Mouse (Mus musculus): ENCODE data around the gene Pdgfra. TPM values are rescaled to one million over a fixed set of nuclear protein-coding genes. Genes with fewer than 3 reads are reported as not detected.
A peak's percentile ranks its signal among the peaks of the same experiment; 100 is the strongest.

The Pdgfra gene
- 148 and 159 TPM in 2 replicates for polyA plus RNA-seq (2016; fragmentation: Nextera tagmentation; extraction: Ambion mirVana)

DNA sequence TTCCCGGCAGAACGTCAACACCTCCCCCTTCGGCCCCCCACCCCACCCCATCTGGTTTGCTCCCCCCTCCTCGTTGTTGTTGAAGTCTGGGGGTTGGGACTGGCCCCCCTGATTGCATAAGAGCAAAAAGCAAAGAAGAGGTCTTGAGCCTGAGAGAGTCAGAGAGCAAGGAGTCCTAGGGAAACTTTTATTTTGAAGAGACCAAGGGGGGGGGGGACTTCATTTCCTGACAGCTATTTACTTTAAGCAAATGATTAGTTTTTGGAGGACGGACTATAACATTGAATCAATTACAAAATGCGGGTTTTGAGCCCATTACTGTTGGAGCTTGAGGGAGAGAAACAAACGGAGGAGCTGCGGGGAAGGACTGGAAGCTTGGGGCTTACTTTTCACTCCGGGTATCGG is at the start of gene Pdgfra:
Gene Pdgfra, plus strand, starts transcription at position 272 of the 405 bp plus-strand sequence.
- H3K4me2 ChIP-seq: peak within 1 kb of the TSS; percentile 64
- H3K27me3 ChIP-seq: peaks cover 8% of the 10 kb centered on the region; the same call in 1 of the 2 replicates
- H3K36me3 ChIP-seq: no peaks in the 10 kb centered on the region
- H3K4me1 ChIP-seq (replicated peaks): peaks cover 28% of the 10 kb centered on the region
- H3K27ac ChIP-seq: peak within 1 kb of the TSS; percentile 100
- H3K9me3 ChIP-seq: no peaks in the 10 kb centered on the region
- H3K4me3 ChIP-seq (replicated peaks): peak within 1 kb of the TSS; percentile 89
- no peak for ATAC-seq (ENCODE audit: insufficient number of reproducible peaks, insufficient read depth, low FRiP score, low TSS enrichment, low read depth)
- WGBS: under 1% methylated on average over 10 of the region's 10 CpGs
- peak within 1 kb of the TSS; percentile 100 for H3K9ac ChIP-seq (replicated peaks)

DNA sequence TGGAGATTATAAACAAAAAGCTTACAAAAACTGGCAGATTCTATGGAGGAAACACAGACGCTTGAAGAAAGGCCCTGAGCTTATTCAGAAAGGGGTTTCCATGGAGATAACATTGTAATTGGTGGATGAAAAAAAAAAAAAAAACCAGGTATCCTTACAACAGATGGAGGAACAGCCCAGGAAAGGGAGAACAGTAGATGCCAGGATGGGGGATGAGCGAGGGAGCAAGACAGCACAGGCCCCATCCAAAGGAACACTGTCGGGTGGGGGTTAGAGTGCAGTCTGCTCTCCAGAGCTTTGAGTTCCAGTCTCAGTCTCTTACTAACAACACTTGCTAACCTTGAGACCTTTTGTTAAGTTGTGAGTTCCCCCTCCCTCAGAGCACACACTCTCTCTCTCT is 45.6 kb upstream of the Pdgfra start:
- no peak overlapping the region for H3K27ac ChIP-seq
- H3K4me3 ChIP-seq (replicated peaks): no peak overlapping the region
- no peak overlapping the region for H3K4me2 ChIP-seq
- no peak for ATAC-seq (ENCODE audit: insufficient number of reproducible peaks, insufficient read depth, low FRiP score, low TSS enrichment, low read depth)
- WGBS: 84% methylated on average over 3 of the region's 3 CpGs
- H3K4me1 ChIP-seq (replicated peaks): no peaks in the 10 kb centered on the region
- H3K27me3 ChIP-seq: no peaks in the 10 kb centered on the region
- no peaks in the 10 kb centered on the region for H3K36me3 ChIP-seq
- no peaks in the 10 kb centered on the region for H3K9me3 ChIP-seq
- no peak overlapping the region for H3K9ac ChIP-seq (replicated peaks)

DNA sequence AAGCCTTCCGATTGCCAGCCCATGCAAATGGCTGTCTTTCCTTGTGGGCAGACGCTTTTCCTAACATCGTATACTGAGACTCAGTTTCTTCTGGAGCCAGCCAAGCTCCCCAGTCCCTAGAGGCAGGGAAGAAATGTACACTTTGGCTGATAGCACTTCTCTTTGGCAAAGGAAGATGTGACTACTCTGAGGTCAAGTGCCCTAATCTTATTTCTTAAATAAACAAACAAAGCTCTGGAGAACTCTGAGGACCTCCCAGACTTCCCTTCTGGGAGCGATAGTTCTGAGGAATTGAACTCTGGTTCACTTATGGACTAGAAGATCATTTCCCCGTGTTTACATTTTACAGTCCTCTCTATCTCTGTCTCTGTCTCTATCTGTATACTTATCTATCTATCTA is 42.7 kb upstream of the Pdgfra start:
- Histone ChIP-seq H3K36me3 (no peaks in the 10 kb centered on the region), H3K9ac (replicated peaks) (no peak overlapping the region), H3K4me1 (replicated peaks) (no peaks in the 10 kb centered on the region), H3K27me3 (no peaks in the 10 kb centered on the region), H3K4me2 (no peak overlapping the region), H3K27ac (no peak overlapping the region), H3K4me3 (replicated peaks) (no peak overlapping the region), H3K9me3 (no peaks in the 10 kb centered on the region)
- ATAC-seq (ENCODE audit: insufficient number of reproducible peaks, insufficient read depth, low FRiP score, low TSS enrichment, low read depth): no peak
- 56% methylated on average over 5 of the region's 5 CpGs for WGBS

DNA sequence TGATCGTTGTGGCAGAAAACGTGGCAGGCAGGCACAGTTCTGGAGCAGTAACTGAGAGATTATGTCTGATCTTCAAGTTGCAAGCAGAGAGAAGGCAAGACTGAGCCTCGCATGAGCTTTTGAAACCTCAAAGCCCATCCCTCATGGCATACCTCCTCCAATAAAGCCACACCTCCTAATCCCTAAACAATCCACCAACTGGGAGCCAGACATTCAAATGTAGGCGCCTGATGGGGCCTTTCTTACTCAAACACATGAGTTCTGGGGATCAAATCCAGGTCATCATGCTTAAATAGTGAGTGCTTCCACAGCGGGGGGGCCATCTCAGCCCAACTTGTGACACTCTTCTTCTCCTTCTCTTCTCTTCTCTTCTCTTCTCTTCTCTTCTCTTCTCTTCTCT is 40.3 kb upstream of the Pdgfra start:
- no peak overlapping the region for H3K9ac ChIP-seq (replicated peaks)
- no peak for ATAC-seq (ENCODE audit: insufficient number of reproducible peaks, insufficient read depth, low FRiP score, low TSS enrichment, low read depth)
- no peaks in the 10 kb centered on the region for H3K9me3 ChIP-seq
- H3K4me2 ChIP-seq: no peak overlapping the region
- H3K27me3 ChIP-seq: no peaks in the 10 kb centered on the region
- H3K4me3 ChIP-seq (replicated peaks): no peak overlapping the region
- no peak overlapping the region for H3K27ac ChIP-seq
- no peaks in the 10 kb centered on the region for H3K36me3 ChIP-seq
- H3K4me1 ChIP-seq (replicated peaks): no peaks in the 10 kb centered on the region
- 53% methylated on average over 5 of the region's 5 CpGs for WGBS

DNA sequence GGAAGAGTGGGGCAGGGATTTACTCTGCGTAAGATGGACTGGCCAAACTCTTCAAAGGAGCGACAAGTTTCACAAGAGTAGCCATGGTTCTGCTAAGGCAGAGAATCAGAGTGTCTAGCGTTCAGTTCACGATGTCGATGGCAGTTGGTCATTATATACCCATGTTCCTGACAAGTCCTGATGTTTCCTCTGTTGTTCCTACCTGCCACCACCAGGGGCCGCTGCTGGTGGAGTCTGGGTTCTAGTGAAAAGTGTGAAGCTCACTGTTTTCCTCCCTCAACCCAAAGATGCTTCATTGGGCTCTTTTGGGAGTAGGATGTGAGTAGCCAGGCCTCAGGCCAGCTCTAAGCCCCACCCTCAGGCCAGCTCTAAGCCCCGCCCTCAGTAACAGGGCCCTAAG is 33.3 kb upstream of the Pdgfra start:
- Histone ChIP-seq H3K27me3 (no peaks in the 10 kb centered on the region), H3K4me3 (replicated peaks) (no peak overlapping the region), H3K4me1 (replicated peaks) (no peaks in the 10 kb centered on the region), H3K4me2 (no peak overlapping the region), H3K27ac (no peak overlapping the region), H3K9me3 (no peaks in the 10 kb centered on the region), H3K9ac (replicated peaks) (no peak overlapping the region), H3K36me3 (no peaks in the 10 kb centered on the region)
- whole genome bisulfite sequencing: 59% methylated on average over 7 of the region's 7 CpGs
- ATAC-seq (ENCODE audit: insufficient number of reproducible peaks, insufficient read depth, low FRiP score, low TSS enrichment, low read depth): no peak

DNA sequence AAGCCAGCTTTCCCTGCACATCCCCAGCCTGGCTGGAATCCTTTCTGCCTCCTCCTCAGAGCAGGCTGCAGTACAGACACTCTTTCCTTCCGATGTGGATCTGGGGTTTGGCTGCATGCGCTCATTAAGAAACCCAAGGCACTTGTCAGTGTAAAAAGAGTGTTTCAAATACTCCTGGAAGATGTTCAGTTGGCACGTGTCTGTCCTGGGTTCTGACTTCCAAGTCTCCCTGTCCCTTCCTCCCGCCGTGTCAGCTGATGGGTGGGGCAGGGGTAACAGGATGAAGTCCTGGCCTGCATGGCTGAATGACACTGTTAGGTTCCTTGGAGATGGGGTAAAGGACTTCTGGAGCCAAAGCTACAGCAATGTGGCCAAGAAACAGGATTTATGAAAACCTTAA is 30.4 kb upstream of the Pdgfra start:
- H3K27ac ChIP-seq: no peak overlapping the region

DNA sequence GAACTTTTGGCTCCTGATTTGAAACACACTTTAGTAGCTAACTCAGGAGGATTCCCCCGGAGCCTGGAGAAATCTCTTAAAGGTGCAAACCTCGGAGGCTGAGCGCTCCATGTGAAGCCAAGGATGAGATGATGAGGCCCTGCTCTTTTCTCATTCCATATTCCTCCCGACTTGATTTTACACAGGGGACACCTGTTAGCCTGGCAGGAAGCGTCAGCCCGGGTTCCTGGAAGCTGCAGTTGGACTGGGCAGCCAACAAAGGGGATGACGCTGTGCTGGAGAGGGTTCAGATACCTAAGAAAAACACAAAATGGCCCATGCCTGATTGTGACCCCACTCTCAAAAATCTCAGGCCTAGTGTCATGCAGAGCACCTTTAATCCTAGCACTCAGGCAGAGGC is 17.4 kb upstream of the Pdgfra start:
- ATAC-seq (ENCODE audit: insufficient number of reproducible peaks, insufficient read depth, low FRiP score, low TSS enrichment, low read depth): no peak
- Histone ChIP-seq H3K36me3 (no peaks in the 10 kb centered on the region), H3K27ac (no peak overlapping the region), H3K9ac (replicated peaks) (no peak overlapping the region), H3K4me3 (replicated peaks) (no peak overlapping the region), H3K9me3 (no peaks in the 10 kb centered on the region), H3K27me3 (no peaks in the 10 kb centered on the region), H3K4me2 (no peak overlapping the region), H3K4me1 (replicated peaks) (no peaks in the 10 kb centered on the region)
- WGBS: 78% methylated on average over 7 of the region's 7 CpGs

More for the DNA sequence above, 30.4 kb upstream of the Pdgfra start:
- Histone ChIP-seq H3K36me3 (no peaks in the 10 kb centered on the region), H3K9ac (replicated peaks) (no peak overlapping the region), H3K27me3 (no peaks in the 10 kb centered on the region), H3K4me1 (replicated peaks) (no peaks in the 10 kb centered on the region), H3K4me3 (replicated peaks) (no peak overlapping the region), H3K4me2 (no peak overlapping the region), H3K9me3 (no peaks in the 10 kb centered on the region)
- ATAC-seq (ENCODE audit: insufficient number of reproducible peaks, insufficient read depth, low FRiP score, low TSS enrichment, low read depth): no peak
- WGBS: 38% methylated on average over 5 of the region's 5 CpGs

DNA sequence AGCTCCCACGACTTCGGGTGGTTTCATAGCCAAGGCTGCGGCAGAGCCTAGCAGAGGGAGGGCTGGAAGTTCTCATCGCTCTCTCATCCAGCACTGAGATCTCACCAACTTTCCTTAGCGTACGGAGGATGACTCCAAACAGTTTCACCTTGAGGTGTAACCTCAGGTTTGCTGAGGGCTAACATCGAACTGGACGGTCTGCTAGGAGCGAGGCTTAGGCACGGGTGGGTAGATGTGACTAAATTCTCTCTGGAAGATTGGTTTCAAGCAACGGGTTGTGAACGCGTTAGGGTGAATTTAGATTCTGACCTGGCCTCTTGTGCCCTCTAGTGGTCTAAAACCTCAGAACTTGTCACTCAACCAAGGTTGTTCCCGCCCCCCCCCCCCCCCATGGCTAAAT is 9.0 kb upstream of the Pdgfra start:
- no peaks in the 10 kb centered on the region for H3K36me3 ChIP-seq
- peak overlapping the region; percentile 53 for H3K9ac ChIP-seq (replicated peaks)
- H3K4me2 ChIP-seq: peak overlapping the region; percentile 62
- peaks cover 24% of the 10 kb centered on the region for H3K4me1 ChIP-seq (replicated peaks)
- WGBS: 2% methylated on average over 14 of the region's 14 CpGs
- H3K27ac ChIP-seq: no peak overlapping the region
- H3K9me3 ChIP-seq: no peaks in the 10 kb centered on the region
- no peaks in the 10 kb centered on the region for H3K27me3 ChIP-seq
- ATAC-seq (ENCODE audit: insufficient number of reproducible peaks, insufficient read depth, low FRiP score, low TSS enrichment, low read depth): no peak; the same call in 1 of the 2 replicates
- H3K4me3 ChIP-seq (replicated peaks): peak overlapping the region; percentile 34

DNA sequence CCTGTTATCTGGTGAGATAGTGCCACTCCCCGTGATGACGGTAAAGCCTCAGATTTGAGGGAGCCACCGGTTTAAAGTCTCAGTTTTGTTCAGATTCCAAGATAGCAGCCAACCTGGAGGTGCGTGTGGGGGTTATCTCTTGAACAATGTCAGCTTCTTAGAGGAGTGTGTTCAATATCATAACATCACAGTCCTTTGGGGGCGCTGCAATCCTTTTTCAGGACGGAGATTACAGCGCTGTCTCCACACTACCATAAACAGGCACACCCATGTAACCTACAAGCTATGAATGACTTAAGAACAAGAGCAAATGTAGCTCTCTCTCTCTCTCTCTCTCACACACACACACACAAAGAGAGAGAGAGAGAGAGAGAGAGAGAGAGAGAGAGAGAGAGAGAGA is 8.3 kb upstream of the Pdgfra start:
- 44% methylated on average over 7 of the region's 7 CpGs for WGBS
- Histone ChIP-seq H3K36me3 (no peaks in the 10 kb centered on the region), H3K27ac (no peak overlapping the region), H3K27me3 (no peaks in the 10 kb centered on the region), H3K4me3 (replicated peaks) (no peak overlapping the region), H3K4me1 (replicated peaks) (peaks cover 25% of the 10 kb centered on the region), H3K9ac (replicated peaks) (no peak overlapping the region), H3K9me3 (no peaks in the 10 kb centered on the region), H3K4me2 (0 out of 2 replicates have a peak overlapping the region, but pooled peaks have one; percentile 62)
- ATAC-seq (ENCODE audit: insufficient number of reproducible peaks, insufficient read depth, low FRiP score, low TSS enrichment, low read depth): no peak

DNA sequence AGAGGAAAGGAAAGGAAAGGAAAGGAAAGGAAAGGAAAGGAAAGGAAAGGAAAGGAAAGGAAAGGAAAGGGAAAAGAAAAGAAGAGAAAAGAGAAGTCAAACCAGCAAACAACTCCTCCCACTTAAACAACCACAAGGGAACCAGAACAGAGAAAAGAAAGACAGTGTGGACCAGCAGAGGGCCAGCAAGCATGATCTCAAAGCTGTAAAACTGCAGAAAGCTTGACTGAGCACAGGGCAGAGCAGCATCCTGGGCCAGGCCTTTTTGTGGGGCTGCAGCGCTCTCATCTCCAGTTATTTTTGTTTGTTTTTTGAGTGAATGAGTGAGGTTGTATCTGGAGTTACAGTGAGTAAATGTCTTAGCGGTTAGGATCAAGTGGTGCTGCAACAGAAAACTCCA is 6.8 kb upstream of the Pdgfra start:
- H3K36me3 ChIP-seq: no peaks in the 10 kb centered on the region
- no peaks in the 10 kb centered on the region for H3K9me3 ChIP-seq
- H3K4me3 ChIP-seq (replicated peaks): no peak overlapping the region
- WGBS: 79% methylated on average over 2 of the region's 2 CpGs
- no peaks in the 10 kb centered on the region for H3K27me3 ChIP-seq
- peaks cover 38% of the 10 kb centered on the region for H3K4me1 ChIP-seq (replicated peaks)
- H3K27ac ChIP-seq: no peak overlapping the region
- no peak overlapping the region for H3K9ac ChIP-seq (replicated peaks)
- ATAC-seq (ENCODE audit: insufficient number of reproducible peaks, insufficient read depth, low FRiP score, low TSS enrichment, low read depth): no peak
- H3K4me2 ChIP-seq: no peak overlapping the region

DNA sequence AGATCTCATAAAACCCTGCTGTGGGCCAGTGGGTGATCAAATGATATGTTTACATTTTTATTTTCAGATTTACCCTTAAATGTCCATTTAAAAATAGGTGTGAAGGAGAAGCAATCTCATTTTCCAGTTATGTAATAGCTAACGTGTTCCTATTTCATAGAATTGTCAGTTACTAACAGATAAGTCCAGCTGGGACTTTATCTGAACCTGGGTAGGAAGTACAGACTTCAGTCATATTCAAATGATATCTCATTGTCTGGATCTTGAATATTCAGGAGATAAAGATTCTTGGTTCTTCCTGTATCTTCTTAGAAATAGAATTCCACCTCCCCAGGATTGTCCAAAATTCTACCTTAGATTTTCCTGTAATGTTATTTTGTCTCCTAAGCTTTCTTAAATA is 5.6 kb upstream of the Pdgfra start:
- Histone ChIP-seq H3K27ac (no peak overlapping the region), H3K4me3 (replicated peaks) (no peak overlapping the region), H3K27me3 (no peaks in the 10 kb centered on the region), H3K36me3 (no peaks in the 10 kb centered on the region), H3K9me3 (no peaks in the 10 kb centered on the region), H3K4me2 (no peak overlapping the region), H3K9ac (replicated peaks) (no peak overlapping the region), H3K4me1 (replicated peaks) (peaks cover 40% of the 10 kb centered on the region)
- no peak for ATAC-seq (ENCODE audit: insufficient number of reproducible peaks, insufficient read depth, low FRiP score, low TSS enrichment, low read depth)
- 89% methylated on average over 1 of the region's 1 CpGs for WGBS

DNA sequence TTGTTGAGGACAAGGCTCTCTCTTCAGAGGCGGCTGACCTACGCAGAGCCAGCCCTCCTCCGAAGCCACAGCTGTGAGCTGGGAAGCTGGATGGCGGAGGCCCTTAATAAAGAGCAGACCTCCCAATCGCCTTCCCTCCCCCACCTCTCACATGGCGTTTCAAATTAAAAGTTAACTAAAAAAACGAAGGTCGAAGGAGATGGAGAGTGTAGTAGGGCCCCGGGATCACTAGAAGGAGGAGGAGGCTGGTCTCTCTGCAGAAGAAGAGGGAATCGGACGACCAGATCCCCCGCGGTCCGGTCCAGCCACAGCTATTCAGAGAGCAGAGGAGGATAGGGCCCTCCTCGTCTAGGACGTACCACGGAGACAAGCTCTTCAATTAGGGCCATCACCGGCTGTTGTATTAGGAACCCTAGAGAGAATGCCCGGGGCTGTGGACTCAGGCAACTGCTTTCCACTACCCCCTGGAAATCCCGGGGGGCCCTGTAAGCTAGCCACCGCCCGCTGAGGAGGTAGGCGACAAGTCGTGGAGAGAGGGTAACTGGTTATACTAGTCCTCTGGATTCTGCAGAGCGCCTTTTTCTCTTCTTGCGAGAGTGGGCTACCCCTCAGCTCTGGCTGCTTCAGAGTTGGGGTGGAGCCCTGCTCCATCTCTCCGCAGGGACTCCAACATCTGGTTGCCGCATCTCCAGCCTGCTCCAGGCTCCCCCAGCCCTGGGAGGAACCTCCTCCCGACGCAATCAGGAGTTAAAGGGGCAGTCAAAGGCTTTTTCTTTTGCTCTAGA is 3.6 kb upstream of the Pdgfra start:
- under 1% methylated on average over 30 of the region's 30 CpGs for WGBS
- H3K4me1 ChIP-seq (replicated peaks): peaks cover 34% of the 10 kb centered on the region
- peak overlapping the region; percentile 48 for H3K9ac ChIP-seq (replicated peaks)
- H3K36me3 ChIP-seq: no peaks in the 10 kb centered on the region
- H3K9me3 ChIP-seq: no peaks in the 10 kb centered on the region
- peaks cover 8% of the 10 kb centered on the region; the same call in 1 of the 2 replicates for H3K27me3 ChIP-seq
- H3K27ac ChIP-seq: peak overlapping the region; percentile 100
- ATAC-seq (ENCODE audit: insufficient number of reproducible peaks, insufficient read depth, low FRiP score, low TSS enrichment, low read depth): peak; percentile 31
- H3K4me2 ChIP-seq: peak overlapping the region; percentile 64
- H3K4me3 ChIP-seq (replicated peaks): peak overlapping the region; percentile 89

All from limb, embryonic 12.5 days (tissue).